Mouse (Mus musculus) kidney, adult 11 months (tissue): ENCODE results near the gene Rab14.

ENCODE experiments used
- DNase-seq: peaks from one replicate; pipeline ENCODE4 v3.0.0; 2022

Gene Rab14

DNA sequence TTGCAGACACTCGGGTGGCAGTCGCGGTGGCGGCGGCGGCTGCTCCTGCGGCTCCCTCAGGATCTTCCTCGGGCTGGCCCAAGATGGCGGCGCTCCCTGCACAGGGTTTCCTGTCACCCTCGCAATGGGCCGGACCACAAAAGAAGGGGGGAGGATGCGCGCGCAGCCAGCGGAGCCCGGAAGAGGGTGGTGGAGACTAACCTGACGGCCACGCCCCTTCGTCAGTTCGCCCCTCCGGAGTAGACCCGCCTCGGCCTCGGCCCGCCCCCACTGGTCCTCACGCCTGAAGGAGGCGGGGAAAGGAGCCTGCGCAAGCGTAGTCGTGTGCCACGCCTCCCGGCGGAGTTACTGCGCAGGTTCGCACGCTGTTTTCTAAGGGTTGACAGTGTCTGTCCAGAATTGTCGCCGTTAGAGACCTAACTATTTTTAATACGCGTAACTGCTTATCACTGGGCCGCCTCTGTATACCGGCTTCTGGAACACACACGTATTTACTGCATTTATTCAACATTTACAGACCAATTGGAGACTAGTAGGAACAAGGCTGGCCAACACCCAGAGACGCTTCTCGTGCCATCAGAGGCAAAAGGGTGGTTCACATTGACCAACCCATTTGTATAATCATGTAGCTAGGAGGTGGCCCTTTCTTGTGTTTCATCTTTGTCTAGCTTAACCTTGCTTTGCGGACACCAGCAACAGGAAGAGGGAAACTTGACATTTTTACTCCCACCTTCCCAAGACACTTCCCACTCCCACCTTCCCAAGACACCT lies at the start of gene Rab14:
Gene Rab14, minus strand, starts transcription at position 223 of the 771 bp plus-strand sequence.
- DNase-seq = peak; percentile 99

DNA sequence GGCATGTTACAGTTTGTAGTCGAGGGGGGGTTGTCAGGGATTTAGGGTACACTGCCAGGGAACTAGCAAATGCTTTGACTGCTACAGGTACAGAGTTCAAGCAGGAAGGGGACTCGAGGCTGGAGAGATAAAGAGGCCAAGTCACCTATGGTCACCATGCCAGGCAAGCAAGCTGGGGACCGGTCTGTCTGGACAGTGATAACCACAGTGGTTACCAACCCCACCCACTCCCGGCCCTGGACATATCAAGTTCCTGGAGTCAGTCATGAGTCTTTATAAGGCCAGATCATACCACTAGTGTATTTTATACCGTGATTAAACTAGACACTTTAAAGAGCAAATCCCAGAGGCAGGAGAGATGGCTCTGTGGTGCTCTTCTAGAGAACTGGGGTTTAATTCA lies 46.8 kb upstream of the Rab14 start:
- no peak for DNase-seq

DNA sequence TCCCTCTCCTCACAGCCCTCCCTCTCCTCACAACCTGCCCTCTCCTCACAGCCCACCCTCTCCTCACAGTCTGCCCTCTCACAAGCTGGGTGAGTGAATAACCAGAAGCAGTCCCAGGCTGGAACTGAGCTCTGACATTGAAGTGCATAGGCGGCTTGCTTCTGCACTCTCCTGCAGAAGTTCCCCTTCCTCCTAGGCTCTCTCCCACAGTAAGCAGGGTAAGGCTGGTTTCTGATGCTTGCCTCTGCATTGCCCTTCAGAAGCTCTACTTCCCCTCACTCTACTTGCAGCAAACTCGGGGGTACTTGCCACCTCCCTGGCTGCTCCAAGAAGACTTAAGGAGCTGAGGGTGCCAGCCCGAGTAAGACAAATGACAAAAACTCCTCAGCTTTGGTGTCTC lies 43.3 kb upstream of the Rab14 start:
- DNase-seq = no peak

DNA sequence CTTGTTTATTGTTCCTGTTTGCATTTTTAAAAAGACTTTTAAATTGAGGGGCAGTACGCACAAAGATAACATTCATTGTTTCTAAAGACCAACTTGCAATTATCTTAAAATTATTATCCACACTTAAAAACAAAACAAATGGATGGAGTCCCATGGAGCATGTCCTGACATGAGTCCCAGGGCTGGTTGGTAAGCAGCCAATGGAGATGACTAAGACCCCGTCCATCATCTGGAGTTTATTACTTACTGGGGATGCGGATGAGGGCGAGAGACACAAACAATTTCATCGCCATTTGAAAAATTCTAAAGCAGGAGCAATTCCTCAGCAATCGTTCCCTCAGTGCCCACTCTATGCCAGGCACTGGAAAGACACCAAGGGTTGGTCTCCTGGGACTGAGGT lies 34.1 kb upstream of the Rab14 start:
- no peak for DNase-seq

DNA sequence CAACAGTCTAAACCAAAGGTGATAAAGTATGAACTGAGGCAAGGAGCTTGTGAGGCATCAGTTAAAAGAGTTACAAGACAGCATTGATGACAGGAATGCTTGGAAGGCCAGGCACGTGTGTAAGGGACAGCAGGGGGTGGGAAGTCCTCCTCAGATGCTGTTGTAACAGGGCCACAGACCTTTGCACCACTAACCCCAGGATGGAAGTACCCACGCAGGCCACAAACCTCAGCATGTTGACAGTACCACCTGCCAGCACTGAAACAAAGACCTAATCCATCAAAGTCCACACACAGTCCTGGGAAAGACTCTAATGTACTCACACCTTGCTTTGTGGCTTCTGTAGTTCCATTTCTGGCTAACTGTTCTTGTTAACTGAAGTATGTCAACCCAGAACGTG lies 33.0 kb upstream of the Rab14 start:
- DNase-seq = no peak

DNA sequence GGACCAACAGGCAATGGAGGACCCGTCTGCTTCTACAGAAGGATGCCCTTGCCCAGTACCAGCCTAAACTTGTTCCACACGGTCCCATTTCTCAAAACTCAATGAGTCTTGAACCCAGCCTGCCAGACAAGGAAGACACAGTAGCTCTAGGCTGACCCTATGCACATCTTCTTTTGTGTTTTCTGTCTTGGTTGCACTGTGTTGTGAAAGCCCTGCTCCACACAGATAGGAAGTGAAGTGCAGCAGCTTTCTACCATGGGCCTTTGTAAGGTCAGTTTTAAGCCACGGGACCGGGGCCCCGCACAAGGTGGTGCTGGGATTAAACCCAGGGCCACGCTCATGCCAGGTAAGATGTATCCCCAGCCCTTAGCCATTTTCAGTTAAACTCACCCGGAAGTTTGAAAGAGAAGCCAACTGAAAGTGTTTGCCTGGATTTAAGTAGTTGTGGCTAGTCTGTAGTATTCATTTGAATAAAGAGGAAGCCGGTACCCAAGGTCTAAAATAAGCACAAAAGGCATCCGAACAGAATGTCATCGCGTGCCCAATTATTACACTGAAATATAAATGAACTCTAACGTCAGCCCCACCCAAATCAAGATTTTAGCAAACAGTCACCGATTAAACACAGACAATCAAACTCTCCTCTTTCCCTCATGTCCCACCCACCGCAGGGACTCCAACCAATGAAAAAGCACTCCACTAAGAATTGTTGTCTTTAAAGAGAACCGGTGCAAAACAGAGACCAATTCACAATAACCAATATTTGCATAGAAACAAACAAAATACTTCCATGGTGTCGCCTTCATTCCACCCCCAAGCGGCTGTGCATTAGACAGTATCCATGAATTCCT lies 31.9 kb upstream of the Rab14 start:
- no peak for DNase-seq

DNA sequence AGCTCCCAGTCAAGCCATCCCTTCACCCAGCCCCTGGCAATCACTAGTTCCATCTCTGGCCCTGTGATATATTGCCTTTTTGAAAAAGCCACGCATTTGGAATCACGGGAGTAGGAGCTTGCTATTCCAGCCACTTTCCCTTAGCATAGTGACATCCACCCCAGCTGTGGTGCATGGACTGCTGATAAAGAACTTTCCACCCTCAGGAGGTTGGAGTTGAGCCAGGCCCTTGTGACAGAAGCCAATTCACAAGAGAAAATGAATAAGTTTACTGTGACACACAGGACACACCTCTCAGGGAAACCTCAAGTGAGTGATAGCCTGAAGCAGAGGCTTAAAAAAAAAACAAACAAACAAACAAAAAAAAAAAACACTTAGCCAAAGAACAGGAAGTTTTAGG lies 31.0 kb upstream of the Rab14 start:
- peak; percentile 45 for DNase-seq

DNA sequence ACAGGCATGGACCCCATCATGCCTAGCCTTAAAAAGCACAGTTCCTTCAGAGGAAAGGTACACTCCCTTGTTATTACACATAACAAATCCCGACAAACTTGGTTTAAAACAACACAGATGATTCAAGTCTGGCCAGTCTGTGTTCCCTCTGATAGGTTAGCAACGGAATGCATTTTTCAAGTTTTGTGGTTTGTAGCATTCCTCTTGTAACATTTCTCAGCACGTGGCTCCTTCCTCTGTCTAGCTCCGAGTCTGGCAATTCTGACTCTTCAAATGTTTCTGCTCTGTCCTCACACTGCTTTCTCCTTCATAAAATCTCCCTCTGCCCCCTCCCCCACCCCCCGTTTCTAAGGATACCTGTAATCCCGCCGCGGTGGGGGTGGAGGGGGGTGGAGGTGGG lies 29.3 kb upstream of the Rab14 start:
- DNase-seq = no peak

DNA sequence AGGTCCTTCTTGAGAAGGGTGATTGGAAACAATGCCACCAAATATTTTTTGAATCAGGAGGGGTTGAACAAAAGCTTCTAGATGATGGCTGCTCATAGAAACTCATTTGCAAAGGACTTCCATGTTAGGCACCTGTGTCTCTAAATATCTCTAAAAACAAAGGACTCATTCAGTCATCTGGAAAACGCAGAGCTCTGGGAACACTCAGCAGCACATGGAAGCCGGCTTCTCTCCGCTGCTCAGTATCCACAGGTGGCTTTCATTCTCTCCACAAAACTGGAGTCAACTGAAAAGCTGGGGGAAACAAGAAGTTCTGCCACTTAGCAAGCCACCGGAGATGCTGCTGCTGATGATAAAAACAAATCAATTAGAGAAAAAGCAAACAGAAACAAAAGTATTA lies 27.2 kb upstream of the Rab14 start:
- DNase-seq = no peak

DNA sequence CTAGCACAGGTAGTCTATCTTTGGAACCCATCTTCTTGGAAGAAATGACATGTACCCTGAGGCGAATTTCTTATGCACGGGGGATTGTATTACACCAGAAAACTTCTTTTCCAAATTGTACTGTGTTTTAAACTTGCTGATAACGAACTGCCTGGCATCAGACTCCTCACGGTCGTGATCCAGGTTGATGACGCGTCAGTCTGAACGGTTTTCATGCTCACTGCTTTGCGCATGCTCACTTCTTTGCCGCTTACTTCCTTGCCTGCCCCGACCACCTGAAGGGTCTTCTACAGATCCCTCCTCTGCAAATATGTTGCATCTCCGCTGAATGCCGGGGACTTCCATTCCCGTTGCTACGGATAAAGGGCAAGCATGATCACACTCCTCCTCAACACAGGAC lies 23.4 kb upstream of the Rab14 start:
- no peak for DNase-seq

DNA sequence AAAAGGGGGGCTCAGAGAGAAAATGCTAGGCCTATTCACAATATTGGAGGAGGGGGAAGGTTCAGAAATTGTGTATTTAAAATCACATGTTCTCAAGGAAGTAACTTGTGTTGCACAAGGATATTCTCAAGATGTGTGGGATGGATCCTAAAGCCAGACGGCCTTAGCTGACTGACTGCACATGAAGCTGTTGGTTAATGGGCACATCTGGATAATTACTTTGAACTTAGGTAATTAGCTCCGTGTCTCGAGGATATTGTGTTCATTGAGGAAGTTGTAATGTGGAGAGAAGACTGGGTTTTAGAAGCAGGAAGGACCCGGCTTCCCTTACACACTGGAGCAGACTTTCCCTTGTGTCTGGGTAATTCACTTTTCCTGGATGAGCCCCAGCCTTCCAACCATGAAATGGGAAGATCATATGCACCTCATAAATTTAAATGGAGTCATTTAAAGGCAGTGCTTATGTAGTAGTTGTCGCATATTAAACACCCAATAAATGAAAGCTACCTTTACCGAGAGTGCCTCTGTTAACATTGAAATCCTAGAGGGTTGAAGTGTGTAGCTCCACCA lies 22.0 kb upstream of the Rab14 start:
- DNase-seq = no peak

DNA sequence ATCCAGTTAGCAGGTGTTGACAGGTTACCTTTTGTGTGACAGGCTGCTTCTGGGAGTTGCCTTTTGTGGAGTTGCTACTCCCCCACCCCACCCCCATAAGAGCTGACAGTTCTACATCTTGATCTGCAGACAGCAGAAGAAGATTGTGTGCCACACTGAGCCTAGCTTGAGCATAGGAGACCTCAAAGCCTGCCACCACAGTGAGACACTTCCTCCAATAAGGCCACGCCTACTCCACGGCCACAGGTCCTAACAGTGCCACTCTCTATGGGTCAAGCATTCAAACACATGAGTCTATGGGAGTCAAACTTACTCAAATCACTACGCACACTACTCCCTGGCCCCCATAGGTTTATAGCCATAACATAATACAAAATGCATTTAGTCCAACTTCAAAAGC lies 17.8 kb upstream of the Rab14 start:
- DNase-seq = no peak

DNA sequence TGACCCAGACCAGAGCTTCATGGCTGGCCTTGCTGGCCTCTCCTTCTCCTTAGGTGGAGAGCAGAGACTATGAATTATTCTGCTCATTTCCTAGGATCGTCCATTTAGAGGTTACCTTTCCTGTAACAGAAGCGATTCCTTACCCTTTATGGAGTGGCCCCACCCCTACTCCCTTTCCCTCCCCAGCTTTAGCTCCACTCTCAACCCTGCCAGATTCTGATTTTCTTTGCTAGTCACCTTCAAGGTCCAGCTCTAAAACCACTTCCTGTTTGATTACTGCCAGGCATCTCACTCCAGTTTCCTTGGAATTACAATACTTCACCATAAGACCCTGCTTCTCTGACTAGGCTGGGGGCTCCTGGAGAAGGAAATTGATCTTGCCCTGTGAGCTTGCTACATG lies 15.8 kb upstream of the Rab14 start:
- DNase-seq = no peak

DNA sequence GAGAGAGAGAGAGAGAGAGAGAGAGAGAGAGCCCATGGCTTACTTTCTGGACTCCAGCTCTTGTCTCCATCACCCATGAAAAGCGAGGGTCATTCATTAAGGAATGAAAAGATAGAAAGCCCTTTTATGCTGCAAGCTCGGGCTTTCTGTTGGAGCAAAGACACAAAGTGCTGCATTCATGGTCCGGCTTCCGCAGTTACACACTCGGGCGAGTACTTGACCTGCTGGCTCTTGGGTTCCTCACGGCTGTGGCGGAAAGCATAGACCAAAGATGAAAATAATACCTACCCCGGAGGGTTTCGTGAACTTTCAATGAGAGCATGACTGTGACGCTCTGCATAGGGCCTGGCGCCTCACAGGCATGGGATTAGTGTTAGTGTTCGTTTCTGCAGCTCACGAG lies 14.4 kb upstream of the Rab14 start:
- DNase-seq = peak; percentile 47

DNA sequence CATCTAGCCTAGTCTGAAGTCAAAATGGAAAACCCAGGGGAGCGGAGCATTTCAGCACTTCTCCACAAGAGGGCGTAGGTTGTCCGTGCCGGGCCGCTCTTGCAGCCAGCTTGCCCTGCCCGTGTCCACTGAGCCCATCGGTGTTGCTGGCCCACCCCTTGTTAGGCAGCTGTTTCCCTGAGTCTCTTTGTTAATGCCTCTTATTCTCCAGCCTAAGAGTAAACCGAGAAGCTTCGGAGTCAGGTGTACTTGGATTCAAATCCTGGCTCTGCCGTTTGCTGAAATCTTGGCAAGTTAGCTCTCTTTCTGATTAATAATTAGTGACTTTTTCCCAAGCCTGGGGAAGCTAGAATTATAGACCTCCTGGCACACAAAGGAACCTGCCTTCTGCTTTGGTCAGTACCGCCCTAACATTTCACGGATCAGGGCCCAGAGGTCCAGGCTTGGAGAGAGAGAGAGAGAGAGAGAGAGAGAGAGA lies 14.0 kb upstream of the Rab14 start:
- peak; percentile 91 for DNase-seq

DNA sequence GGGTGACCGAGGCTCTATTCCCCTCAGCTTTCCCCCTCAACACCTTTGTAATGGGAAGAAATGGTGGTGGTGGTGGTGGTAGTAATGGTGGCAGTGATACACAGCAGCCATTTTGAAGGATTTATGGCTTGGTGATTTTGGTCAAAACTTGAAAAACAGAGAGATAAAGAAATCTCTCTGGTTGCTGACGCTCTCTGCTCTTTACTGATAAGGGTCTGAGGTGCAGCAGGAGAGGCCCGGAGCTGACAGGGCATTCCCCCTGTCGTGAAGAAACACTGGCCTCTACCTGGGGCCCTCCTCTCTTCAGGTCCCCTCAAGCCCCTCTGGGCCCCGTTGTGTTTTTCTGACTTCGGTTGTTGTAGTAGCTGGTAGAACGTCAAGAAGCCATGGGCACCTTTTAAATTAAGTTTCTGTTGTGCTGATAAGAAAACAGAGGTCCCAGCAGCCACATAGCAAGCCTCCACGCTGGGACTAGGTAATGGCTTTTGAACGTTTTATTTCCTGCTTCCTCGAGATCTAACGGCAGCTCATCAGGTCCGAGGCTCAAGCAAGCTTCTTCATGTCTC lies 12.5 kb upstream of the Rab14 start:
- DNase-seq = no peak

DNA sequence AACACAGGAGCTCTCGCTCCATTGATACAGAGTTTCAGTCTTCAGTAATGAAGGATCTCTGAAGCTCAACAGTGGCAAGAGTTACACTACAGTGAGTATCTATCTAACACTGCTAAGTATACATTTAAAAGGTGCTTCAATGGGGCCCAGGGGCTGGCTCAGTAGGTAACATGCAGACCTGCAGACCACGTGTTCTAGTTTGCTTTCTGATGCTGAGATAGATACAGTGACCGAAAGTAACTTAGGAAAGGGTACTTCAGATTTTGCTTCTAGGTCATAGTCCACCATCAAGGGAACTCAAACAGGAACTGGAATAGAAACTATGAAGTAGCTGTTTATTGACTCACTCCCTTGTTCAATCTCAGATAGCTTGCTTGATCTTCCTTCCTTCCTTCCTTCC lies 10.8 kb upstream of the Rab14 start:
- DNase-seq = no peak

DNA sequence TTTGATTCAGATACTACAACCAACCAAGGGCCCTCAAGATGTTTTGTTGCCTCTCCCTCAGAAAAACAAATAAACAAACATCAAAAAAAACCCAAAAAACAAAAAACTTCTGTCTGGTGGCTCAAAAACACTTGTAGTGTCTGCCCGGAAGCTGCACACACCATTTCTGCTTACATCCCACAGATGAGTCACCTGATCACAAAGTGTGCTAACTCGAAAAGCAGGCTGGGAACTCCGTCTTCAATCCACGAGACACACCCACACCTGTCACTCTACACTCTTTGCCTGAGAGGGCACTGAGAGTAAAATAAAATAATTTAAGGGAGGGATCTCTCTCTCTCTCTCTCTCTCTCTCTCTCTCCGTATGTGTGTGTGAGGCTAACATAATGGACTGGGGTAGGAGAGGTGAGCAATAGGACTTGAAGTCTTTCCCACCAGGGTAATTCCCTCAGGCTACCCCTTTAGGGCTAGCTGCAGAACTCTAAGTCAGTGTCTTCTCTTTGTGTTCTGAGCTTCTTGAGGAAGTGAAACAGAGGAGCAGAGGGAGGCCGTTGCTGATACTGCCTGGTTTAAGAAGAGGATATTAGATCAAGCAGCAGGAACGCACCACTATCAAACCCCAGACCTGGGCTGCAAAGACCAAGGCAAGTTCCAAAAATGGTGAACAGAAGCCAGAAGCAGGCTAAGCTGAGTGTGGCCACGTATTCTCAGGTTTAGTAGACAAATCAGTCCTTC lies 8.2 kb upstream of the Rab14 start:
- DNase-seq = no peak

DNA sequence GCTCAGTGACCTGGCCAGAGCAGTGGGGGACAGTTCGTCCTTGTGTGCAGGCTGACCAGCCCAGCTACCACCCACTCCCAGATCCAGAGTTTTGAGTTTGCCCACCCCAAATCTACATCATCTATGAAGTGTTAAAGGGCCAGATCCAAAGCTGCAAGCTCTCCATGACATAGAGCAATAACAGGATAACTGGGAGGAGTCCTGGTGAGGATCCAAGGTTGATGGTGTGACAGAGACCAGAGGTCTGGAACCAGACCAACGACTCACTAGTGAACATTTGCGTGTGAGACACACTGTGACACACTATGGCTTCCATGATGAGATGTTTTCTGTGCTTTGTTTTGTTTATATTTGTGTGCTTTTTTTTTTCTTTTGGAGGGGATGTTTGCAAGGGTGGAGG lies 7.1 kb upstream of the Rab14 start:
- no peak for DNase-seq

DNA sequence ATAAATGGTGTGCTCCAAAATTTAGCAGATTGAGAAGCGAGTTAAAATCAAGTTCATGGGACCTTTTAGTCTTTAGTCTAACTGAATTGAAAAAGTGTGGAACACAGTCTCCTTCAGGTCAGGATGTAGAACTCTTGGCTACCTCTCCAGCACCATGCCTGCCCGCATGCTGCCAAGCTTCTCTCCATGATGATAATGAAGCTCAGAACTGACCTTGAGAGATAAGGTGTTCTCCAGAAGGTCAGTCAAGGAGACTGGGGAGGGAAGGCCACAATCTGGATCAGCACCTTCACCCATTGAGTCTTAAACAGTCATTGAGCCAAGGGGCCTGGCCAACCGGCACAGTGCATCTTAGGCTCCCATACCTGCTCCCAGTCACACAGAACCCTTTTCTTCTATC lies 5.8 kb upstream of the Rab14 start:
- DNase-seq = no peak

DNA sequence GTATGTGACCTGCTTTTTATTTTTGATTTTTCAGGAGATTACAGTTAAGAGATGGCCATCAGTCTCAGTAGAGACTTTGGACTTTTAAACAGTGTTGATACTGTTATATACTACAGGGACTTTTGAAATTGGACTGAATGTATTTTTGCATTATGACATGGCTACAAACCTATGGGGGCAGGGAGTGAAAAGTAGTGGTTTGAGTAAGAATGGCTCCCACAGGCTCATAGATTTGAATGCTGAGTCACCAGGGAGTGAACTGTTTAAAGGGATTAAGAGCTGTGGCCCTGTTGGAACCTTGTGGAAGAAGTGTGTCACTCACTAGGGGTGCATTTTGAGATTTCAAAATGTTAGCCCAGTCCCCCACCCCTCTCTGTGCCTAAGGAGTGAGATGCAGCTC lies 2.8 kb upstream of the Rab14 start:
- no peak for DNase-seq

DNA sequence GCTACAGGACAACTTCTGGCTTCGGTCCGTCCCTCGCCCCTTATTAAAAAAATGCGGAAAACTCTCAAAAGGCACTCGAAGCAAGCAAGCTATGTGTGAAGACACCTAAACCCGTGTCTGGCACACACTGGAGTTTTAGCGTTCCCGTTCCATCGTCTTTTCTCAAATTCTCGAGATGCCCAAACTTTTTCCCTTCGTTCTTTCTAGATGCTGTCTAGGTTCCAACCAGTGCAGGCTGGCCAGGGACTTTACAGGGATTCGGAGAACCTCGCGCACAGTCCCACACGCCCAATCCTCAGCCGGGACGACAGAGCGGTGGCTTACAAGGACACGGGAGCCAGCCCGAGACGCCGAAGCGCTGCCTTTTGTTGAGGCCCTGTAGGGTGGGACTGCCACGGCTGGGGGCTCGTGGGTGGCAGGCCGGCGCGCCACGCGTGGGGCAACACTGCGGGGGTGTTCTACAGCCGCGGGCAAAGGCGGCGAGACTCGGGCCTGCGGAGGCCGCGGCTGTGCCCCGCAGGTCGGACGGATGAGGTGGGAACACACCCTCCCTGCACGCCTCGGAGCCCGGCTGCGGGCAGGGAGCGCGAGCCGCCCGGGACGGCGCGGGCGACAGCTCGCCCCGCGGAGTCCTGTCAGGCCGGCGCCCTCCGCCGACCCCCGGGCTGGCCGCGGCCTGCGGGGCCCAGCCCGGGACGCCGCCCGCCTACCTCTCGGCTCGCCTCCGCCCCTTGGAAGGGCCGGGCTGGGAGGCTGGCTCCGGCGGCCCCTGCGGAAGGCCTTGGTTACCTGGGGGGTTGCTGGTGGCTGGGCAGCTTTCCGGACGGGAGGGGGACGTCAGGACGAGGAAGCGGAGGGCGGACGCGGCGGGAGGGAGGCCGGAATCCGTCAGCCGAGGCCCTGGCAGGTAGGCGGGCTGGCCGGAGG lies 686 bp downstream of the Rab14 start:
- DNase-seq = peak; percentile 47
